In the genomic region with DNA sequence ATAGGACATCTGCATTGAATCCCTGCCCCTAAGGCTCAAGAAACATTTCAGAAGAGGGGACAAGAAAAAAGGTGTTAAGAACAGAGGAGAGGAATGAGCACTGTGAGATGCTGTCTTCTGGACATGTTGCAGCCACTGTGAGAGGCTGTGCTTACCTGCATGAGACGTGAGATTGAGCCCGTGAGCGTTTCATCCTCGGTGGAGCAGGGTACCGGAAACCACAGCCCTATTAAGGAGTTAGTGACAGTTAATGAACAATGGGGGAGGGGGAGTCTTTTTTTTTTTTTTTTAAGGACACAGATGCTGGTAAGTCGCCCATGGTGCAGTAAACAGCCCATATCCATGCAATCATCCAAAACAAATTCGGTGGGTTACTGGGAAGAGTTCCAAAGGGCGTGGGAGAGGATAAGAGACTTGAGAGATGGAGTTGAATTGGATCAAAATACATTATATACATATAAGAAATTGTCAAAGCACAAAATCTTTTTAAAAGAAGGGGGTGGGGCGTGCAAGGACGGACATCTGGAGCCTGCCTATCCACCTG, we compare ENCODE assay signal across 9 mouse cellular contexts. TPM values are rescaled to one million over a fixed set of nuclear protein-coding genes. Genes with fewer than 3 reads are reported as not detected.
DNase-seq lines count a peak whose midpoint lies in the region; ATAC-seq lines count a peak whose summit lies in the region.
"Had no signal": no experiment of that assay in that cellular context is flagged by ENCODE, and none has a peak within 500 bp of the region (broad histone marks: within the 10 kb centered on the region; RNA-seq: fewer than 3 reads in every experiment).

No protein-coding gene starts in this region.

- no peak overlapping the region for H3K9ac ChIP-seq in liver, embryonic 11.5 days (ENCODE audit: low read depth, low read length)
- H3K9ac ChIP-seq in forebrain, embryonic 13.5 days, result peak overlapping the region; percentile 52
- no peak overlapping the region for H3K9ac ChIP-seq in limb, embryonic 11.5 days (ENCODE audit: low read length)
- no peak overlapping the region; the same call in 1 of the 2 replicates for H3K9ac ChIP-seq in neural tube, embryonic 15.5 days (replicated peaks)

- WGBS in liver, embryonic 11.5 days, result 13% methylated on average over 10 of the region's 10 CpGs
- WGBS in forebrain, embryonic 13.5 days, result 1% methylated on average over 10 of the region's 10 CpGs
- WGBS in limb, embryonic 11.5 days, result 3% methylated on average over 10 of the region's 10 CpGs
- 4% methylated on average over 10 of the region's 10 CpGs for WGBS in neural tube, embryonic 15.5 days

- ATAC-seq in liver, embryonic 11.5 days (replicated peaks; ENCODE audit: low FRiP score), result no peak
- peak; percentile 40 for ATAC-seq in forebrain, embryonic 13.5 days
- ATAC-seq in limb, embryonic 11.5 days (ENCODE audit: insufficient number of reproducible peaks, low FRiP score, low TSS enrichment, low read depth), result 0 out of 2 replicates have a peak, but pooled peaks have one; percentile 13
- ATAC-seq in neural tube, embryonic 15.5 days (ENCODE audit: low FRiP score), result peak; percentile 46; the same call in 1 of the 2 replicates

- peaks cover 3% of the 10 kb centered on the region; the same call in 1 of the 2 replicates for H3K27me3 ChIP-seq in liver, embryonic 11.5 days (replicated peaks; ENCODE audit: control insufficient read depth, insufficient read depth, low read length)
- no peaks in the 10 kb centered on the region for H3K27me3 ChIP-seq in forebrain, embryonic 13.5 days
- no peaks in the 10 kb centered on the region for H3K27me3 ChIP-seq in limb, embryonic 11.5 days (ENCODE audit: control insufficient read depth, insufficient read depth, low read length)
- no peaks in the 10 kb centered on the region for H3K27me3 ChIP-seq in neural tube, embryonic 15.5 days (replicated peaks)

- H3K36me3 ChIP-seq in liver, embryonic 11.5 days (ENCODE audit: control insufficient read depth, insufficient read depth, low read length), result no peaks in the 10 kb centered on the region
- H3K36me3 ChIP-seq in forebrain, embryonic 13.5 days (ENCODE audit: poor library complexity, severe bottlenecking), result no peaks in the 10 kb centered on the region
- no peaks in the 10 kb centered on the region for H3K36me3 ChIP-seq in limb, embryonic 11.5 days (ENCODE audit: control insufficient read depth, insufficient read depth, low read length)
- no peaks in the 10 kb centered on the region for H3K36me3 ChIP-seq in neural tube, embryonic 15.5 days

- intact Hi-C loops in left cerebral cortex, postnatal 25 days (cut with DNase I), result no loop called here

- no peak overlapping the region for H3K4me3 ChIP-seq in liver, embryonic 11.5 days (ENCODE audit: low read depth, low read length)
- peak overlapping the region; percentile 33 for H3K4me3 ChIP-seq in forebrain, embryonic 13.5 days
- peak overlapping the region; percentile 15; the same call in 1 of the 2 replicates for H3K4me3 ChIP-seq in limb, embryonic 11.5 days (ENCODE audit: low read depth, low read length)
- peak overlapping the region; percentile 37 for H3K4me3 ChIP-seq in neural tube, embryonic 15.5 days (replicated peaks)

- peak overlapping the region; percentile 28; the same call in 1 of the 2 replicates for H3K4me2 ChIP-seq in liver, embryonic 11.5 days
- H3K4me2 ChIP-seq in forebrain, embryonic 13.5 days, result peak overlapping the region; percentile 63
- peak overlapping the region; percentile 40 for H3K4me2 ChIP-seq in limb, embryonic 11.5 days (ENCODE audit: low read depth, severe bottlenecking)
- H3K4me2 ChIP-seq in neural tube, embryonic 15.5 days, result peak overlapping the region; percentile 71

- H3K4me1 ChIP-seq in liver, embryonic 11.5 days (replicated peaks; ENCODE audit: control insufficient read depth, insufficient read depth, low read length), result no peaks in the 10 kb centered on the region
- peaks cover 29% of the 10 kb centered on the region for H3K4me1 ChIP-seq in forebrain, embryonic 13.5 days
- H3K4me1 ChIP-seq in limb, embryonic 11.5 days (ENCODE audit: control insufficient read depth, insufficient read depth, low read length), result peaks cover 13% of the 10 kb centered on the region
- H3K4me1 ChIP-seq in neural tube, embryonic 15.5 days, result peaks cover 31% of the 10 kb centered on the region

- no peak overlapping the region for H3K27ac ChIP-seq in liver, embryonic 11.5 days (ENCODE audit: low read depth, low read length)
- H3K27ac ChIP-seq in forebrain, embryonic 13.5 days, result peak overlapping the region; percentile 57; the same call in 1 of the 2 replicates
- peak overlapping the region; percentile 56 for H3K27ac ChIP-seq in limb, embryonic 11.5 days (replicated peaks; ENCODE audit: low read depth, low read length)
- H3K27ac ChIP-seq in neural tube, embryonic 15.5 days (replicated peaks), result peak overlapping the region; percentile 58; the same call in 1 of the 2 replicates

- H3K9me3 ChIP-seq in liver, embryonic 11.5 days (ENCODE audit: control insufficient read depth, low read length), result no peaks in the 10 kb centered on the region
- H3K9me3 ChIP-seq in forebrain, embryonic 13.5 days (replicated peaks), result no peaks in the 10 kb centered on the region
- H3K9me3 ChIP-seq in limb, embryonic 11.5 days (ENCODE audit: control insufficient read depth, low read length), result no peaks in the 10 kb centered on the region
- H3K9me3 ChIP-seq in neural tube, embryonic 15.5 days (replicated peaks), result no peaks in the 10 kb centered on the region

- no peak for DNase-seq in liver, embryonic 11.5 days (ENCODE audit: low spot score)
- no peak for DNase-seq in liver
- DNase-seq in limb, embryonic 11.5 days (ENCODE audit: low spot score), result peak; percentile 51
- DNase-seq in gastrocnemius, postnatal 10 days, result no peak
- no peak for DNase-seq in ovary, postnatal 10 days (ENCODE audit: low spot score)
- no peak for DNase-seq in left cerebral cortex, postnatal 25 days (ENCODE audit: low spot score in 2 of 2)
- DNase-seq: cerebellum, adult 11 months had no signal

RNA-seq across cellular contexts. Expression of a gene that starts 32.4 kb away (rescaled TPM):
- polyA plus RNA-seq in liver, embryonic 11.5 days (2014; fragmentation: Nextera tagmentation; extraction: Ambion mirVana), result 2.3 and 2.6 TPM in 2 replicates
- polyA plus RNA-seq in forebrain, embryonic 13.5 days (2015; fragmentation: Nextera tagmentation; extraction: Ambion mirVana), result 0.47 and 0.80 TPM in 2 replicates
- 1.2 and 1.5 TPM in 2 replicates for polyA plus RNA-seq in limb, embryonic 11.5 days (2014; fragmentation: Nextera tagmentation; extraction: Ambion mirVana)
- 1.2 and 2.4 TPM in 2 replicates for polyA plus RNA-seq in neural tube, embryonic 15.5 days (2015; fragmentation: Nextera tagmentation; extraction: Ambion mirVana)
- 1 to 10 TPM in 1 of 2 experiments, under 1 TPM in 1; 0.63 to 1.1 TPM for total RNA-seq in gastrocnemius, postnatal 10 days (2021)
- total RNA-seq in left cerebral cortex, postnatal 25 days (2021), result 1 to 10 TPM; 1.4 to 1.6 TPM

RNA-seq across cellular contexts. Expression of a gene that starts 43.6 kb away (rescaled TPM):
- polyA plus RNA-seq in liver, embryonic 11.5 days (2014; fragmentation: Nextera tagmentation; extraction: Ambion mirVana), result 0.04 and 0.15 TPM in 2 replicates
- 0.06 and 0.10 TPM in 2 replicates for polyA plus RNA-seq in forebrain, embryonic 13.5 days (2015; fragmentation: Nextera tagmentation; extraction: Ambion mirVana)
- 0.23 and 0.29 TPM in 2 replicates for polyA plus RNA-seq in limb, embryonic 11.5 days (2014; fragmentation: Nextera tagmentation; extraction: Ambion mirVana)
- 0.09 and 0.12 TPM in 2 replicates for polyA plus RNA-seq in neural tube, embryonic 15.5 days (2015; fragmentation: Nextera tagmentation; extraction: Ambion mirVana)
- total RNA-seq in gastrocnemius, postnatal 10 days (2021), result 1 to 10 TPM; 1.1 to 1.4 TPM
- total RNA-seq in left cerebral cortex, postnatal 25 days (2021), result under 1 TPM; 0.34 to 0.43 TPM
